Mouse (Mus musculus) heart, postnatal 0 days (tissue): ENCODE data around the gene Aldh1l1. TPM values are rescaled to one million over a fixed set of nuclear protein-coding genes. Genes with fewer than 3 reads are reported as not detected.
"Not testable (repeated sequence)": the region's sequence is repeated elsewhere in the genome, so short reads cannot be mapped to it uniquely, and the experiment has no call there.

Source experiments
- ATAC-seq: fragments of 200-750 bp; cut with Nextera tagmentation; 2 replicates; pipeline ENCODE4 v1.8.0; 2017; ENCODE audit warnings: low read depth, moderate number of reproducible peaks, moderate library complexity; ENCODE audit not compliant: insufficient read depth
- DNase-seq: peaks from one replicate; pipeline ENCODE4 v3.0.0-alpha.2; 2016; ENCODE audit warnings: low spot score
- H3K27ac ChIP-seq: fragments of 300-500 bp; sonication (generic); 2 replicates; pipeline ENCODE4 v1.5.1; 2014; ENCODE audit warnings: low read depth, mild to moderate bottlenecking
- H3K27me3 ChIP-seq: fragments of 300-500 bp; sonication (generic); 2 replicates; pipeline ENCODE4 v1.6.1; 2014; ENCODE audit warnings: low read length, mixed read lengths; ENCODE audit not compliant: control insufficient read depth, insufficient read depth
- H3K36me3 ChIP-seq: fragments of 300-500 bp; sonication (generic); replicated peaks from 2 replicates; pipeline ENCODE4 v1.6.1; 2014; ENCODE audit warnings: low read length, mixed read lengths; ENCODE audit not compliant: control insufficient read depth, insufficient read depth
- H3K4me1 ChIP-seq: fragments of 300-500 bp; sonication (generic); 2 replicates; pipeline ENCODE4 v1.6.1; 2014; ENCODE audit warnings: antibody characterized with exemption; ENCODE audit not compliant: control insufficient read depth, insufficient read depth
- H3K4me2 ChIP-seq: fragments of 300-500 bp; sonication (generic); 2 replicates; pipeline ENCODE4 v1.6.1; 2014; ENCODE audit warnings: low read depth, mild to moderate bottlenecking, low read length, moderate library complexity
- H3K4me3 ChIP-seq: fragments of 300-500 bp; sonication (generic); 2 replicates; pipeline ENCODE4 v1.5.1; 2014; ENCODE audit warnings: low read depth, low read length
- H3K9ac ChIP-seq: fragments of 300-500 bp; sonication (generic); replicated peaks from 2 replicates; pipeline ENCODE4 v1.6.1; 2014; ENCODE audit warnings: low read depth, low read length, mixed read lengths
- H3K9me3 ChIP-seq: fragments of 300-500 bp; sonication (generic); replicated peaks from 2 replicates; pipeline ENCODE4 v1.6.1; 2016; ENCODE audit warnings: low read length; ENCODE audit not compliant: control insufficient read depth
- CTCF ChIP-seq: IDR thresholded peaks from 2 replicates; pipeline ENCODE4 v1.5.1; 2016; ENCODE audit warnings: antibody characterized with exemption, control low read depth, low read depth
- EP300 ChIP-seq: IDR thresholded peaks from 2 replicates; pipeline ENCODE4 v1.6.1; 2016; ENCODE audit warnings: antibody characterized with exemption, low read depth
- WGBS: fragments of 180-500 bp; shearing (Covaris S2); extraction: QIAGEN DNeasy Blood & Tissue Kit; methylation state at CpG from one replicate; pipeline ENCODE4 v1.1.7; 2014; 5-methylcytosine and 5-hydroxymethylcytosine counted together
- polyA plus RNA-seq: library from polyadenylated mRNA; unstranded; fragments of >200 nt; fragmentation: Nextera tagmentation; extraction: Ambion mirVana; gene quantifications from 2 replicates; pipeline ENCODE4 v1.2.1, GENCODE M21; 2015
- total RNA-seq: library from RNA; depleted of rRNA; stranded (reverse); fragments of >200 nt; gene quantifications from 2 replicates; pipeline ENCODE4 v1.2.3, GENCODE M21; 2014; ENCODE audit warnings: low replicate concordance

Gene Aldh1l1
- total and polyA plus RNA-seq, 2 experiments from 2014 or later = 2.8 to 7.7 TPM

DNA sequence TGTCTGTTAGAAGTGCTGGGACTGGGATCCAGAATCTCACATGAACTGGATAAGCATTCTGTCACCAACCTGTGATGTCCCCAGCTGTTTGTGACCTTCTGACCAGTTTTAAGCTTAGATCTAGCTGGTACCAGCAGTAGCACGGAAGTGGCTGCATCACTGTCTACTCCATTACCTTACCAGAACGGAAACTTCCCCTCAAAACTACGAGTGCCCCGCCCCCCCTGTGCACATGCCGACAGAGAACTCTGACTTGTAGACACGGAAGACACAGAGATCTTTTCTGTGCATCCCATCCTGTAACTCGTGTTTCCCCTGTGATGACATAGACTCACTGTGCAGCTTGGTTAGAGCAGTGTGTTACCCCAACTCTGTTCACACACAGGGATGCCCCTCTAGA, 144.2 kb downstream of the Aldh1l1 start:
- Histone ChIP-seq H3K4me3 (no peak overlapping the region), H3K27ac (no peak overlapping the region), H3K4me1 (no peaks in the 10 kb centered on the region), H3K4me2 (no peak overlapping the region), H3K9me3 (no peaks in the 10 kb centered on the region), H3K9ac (no peak overlapping the region), H3K27me3 (no peaks in the 10 kb centered on the region), H3K36me3 (peaks cover 24% of the 10 kb centered on the region)
- no peak for ATAC-seq
- 91% methylated on average over 7 of the region's 7 CpGs for WGBS
- DNase-seq = no peak
- TF ChIP-seq CTCF (no peak), EP300 (no peak)

DNA sequence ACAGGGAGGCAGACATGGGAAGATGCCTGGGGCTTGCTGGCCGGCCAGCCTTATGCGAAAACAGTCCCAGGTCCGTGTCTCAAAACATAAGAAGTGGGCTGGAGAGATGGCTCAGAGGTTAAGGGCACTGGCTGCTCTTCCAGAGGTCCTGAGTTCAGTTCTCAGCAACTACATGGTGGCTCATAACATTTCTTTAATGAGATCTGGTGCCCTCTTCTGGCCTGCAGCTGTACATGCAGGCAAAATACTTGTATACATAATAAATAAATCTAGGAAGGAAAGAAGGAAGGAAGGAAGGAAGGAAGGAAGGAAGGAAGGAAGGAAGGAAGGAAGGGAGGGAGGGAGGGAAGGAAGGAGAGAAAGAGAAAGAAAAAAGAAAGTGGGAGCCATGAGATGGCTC, 146.3 kb downstream of the Aldh1l1 start:
- DNase-seq, ATAC-seq, H3K9ac ChIP-seq, H3K4me1 ChIP-seq, H3K4me2 ChIP-seq, H3K27me3 ChIP-seq, H3K4me3 ChIP-seq, H3K27ac ChIP-seq, H3K9me3 ChIP-seq: not testable (repeated sequence)
- peak; percentile 31 for TF ChIP-seq CTCF
- peaks cover 15% of the 10 kb centered on the region; the same call in 1 of the 2 replicates for H3K36me3 ChIP-seq
- WGBS = 78% methylated on average over 3 of the region's 3 CpGs

DNA sequence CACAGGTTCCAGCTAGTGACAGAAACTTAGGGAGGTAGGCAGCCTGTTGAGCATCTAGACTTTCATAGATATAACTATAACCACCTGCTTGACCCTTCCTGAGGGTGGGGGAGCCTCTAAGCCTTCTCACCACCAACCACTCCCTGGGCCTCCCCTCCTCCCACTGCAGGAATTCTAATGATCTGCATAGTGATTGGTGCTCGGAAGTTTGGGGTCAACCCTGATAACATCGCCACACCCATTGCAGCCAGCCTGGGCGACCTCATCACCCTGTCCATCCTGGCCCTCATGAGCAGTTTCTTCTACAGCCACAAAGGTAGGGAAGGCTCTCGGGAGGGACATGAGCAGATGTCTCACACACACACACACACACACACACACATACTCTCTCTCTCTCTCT, 148.9 kb downstream of the Aldh1l1 start:
- no peak for TF ChIP-seq EP300
- TF ChIP-seq CTCF = no peak
- 54% methylated on average over 4 of the region's 4 CpGs for WGBS
- Histone ChIP-seq H3K9me3 (no peaks in the 10 kb centered on the region), H3K27me3 (no peaks in the 10 kb centered on the region), H3K9ac (no peak overlapping the region), H3K4me1 (no peaks in the 10 kb centered on the region), H3K4me3 (no peak overlapping the region), H3K36me3 (peaks cover 24% of the 10 kb centered on the region; the same call in 1 of the 2 replicates), H3K4me2 (no peak overlapping the region), H3K27ac (no peak overlapping the region)
- DNase-seq (no peak), ATAC-seq (no peak)

DNA sequence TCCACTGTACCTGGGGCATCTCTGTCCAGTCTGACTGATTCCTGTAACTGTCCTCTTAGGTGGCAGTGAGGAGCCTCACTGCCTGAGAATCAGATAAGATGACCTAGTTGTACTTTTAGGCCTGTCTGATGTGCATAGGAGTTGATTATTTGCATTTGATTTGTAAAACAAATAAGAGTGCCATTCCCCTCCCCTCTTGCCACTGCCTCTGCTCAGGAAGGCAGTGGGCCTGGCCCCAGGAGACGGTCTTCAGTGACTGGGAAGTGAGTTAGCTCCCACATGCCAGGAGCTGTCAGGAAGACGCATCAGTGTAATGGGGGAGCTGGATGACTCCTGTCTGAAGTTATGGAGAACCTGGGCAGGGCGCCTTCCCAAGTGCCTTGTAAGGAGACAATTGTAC, 149.4 kb downstream of the Aldh1l1 start:
- DNase-seq (no peak), ATAC-seq (no peak)
- Histone ChIP-seq H3K27me3 (no peaks in the 10 kb centered on the region), H3K9ac (no peak overlapping the region), H3K4me3 (no peak overlapping the region), H3K36me3 (peaks cover 19% of the 10 kb centered on the region; the same call in 1 of the 2 replicates), H3K9me3 (no peaks in the 10 kb centered on the region), H3K4me1 (no peaks in the 10 kb centered on the region), H3K27ac (no peak overlapping the region), H3K4me2 (no peak overlapping the region)
- TF ChIP-seq CTCF (no peak), EP300 (no peak)
- 76% methylated on average over 3 of the region's 3 CpGs for WGBS

DNA sequence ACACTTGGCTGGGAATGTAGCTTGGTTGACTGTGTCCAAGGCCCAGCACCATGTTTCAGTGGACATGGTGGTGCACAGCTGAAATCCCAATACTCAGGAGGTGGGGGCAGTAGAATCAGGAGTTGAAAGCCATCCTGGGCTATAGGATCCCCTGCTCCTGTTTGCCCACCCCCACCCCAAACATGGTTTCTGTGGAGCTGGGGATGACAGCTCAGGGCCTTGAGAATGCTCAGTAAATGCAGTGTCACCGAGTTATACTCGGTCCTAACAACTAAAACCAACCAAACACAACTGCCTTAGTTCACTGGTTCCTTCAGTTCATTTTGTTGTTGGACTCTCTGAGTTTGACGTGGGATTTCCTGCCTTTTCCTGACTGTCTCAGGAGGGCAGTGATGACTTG, 156.8 kb downstream of the Aldh1l1 start:
- ATAC-seq (no peak), DNase-seq (no peak)
- H3K27ac ChIP-seq = no peak overlapping the region
- no peak overlapping the region for H3K4me3 ChIP-seq
- peaks cover 32% of the 10 kb centered on the region for H3K36me3 ChIP-seq
- H3K4me1 ChIP-seq = no peaks in the 10 kb centered on the region
- WGBS = 72% methylated on average over 3 of the region's 3 CpGs
- no peak overlapping the region for H3K4me2 ChIP-seq
- no peaks in the 10 kb centered on the region for H3K9me3 ChIP-seq
- H3K27me3 ChIP-seq = no peaks in the 10 kb centered on the region
- TF ChIP-seq EP300 (no peak), CTCF (no peak)
- H3K9ac ChIP-seq = no peak overlapping the region

DNA sequence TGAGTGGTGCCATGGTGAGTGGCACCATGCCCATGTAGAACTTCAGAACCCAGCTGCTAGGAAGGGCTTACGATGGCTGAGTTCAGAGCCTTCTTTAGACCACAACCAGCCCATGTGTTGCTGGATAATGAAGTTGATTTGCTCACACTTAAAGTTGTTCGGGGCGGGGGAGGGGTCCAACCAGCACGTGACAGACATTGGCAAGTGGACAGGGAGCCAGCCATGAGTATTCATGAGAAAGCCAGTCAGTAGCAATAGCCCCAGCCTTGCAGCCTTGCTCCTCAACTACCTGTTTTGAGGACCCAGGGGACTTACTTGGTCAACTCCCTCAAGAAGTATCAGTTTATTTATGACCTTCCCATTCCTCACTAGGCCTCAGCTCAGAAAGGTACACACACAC, 158.7 kb downstream of the Aldh1l1 start:
- TF ChIP-seq EP300 (no peak), CTCF (no peak)
- Histone ChIP-seq H3K36me3 (peaks cover 15% of the 10 kb centered on the region; the same call in 1 of the 2 replicates), H3K9ac (no peak overlapping the region), H3K4me1 (no peaks in the 10 kb centered on the region), H3K27me3 (no peaks in the 10 kb centered on the region), H3K4me3 (no peak overlapping the region), H3K9me3 (no peaks in the 10 kb centered on the region), H3K4me2 (no peak overlapping the region), H3K27ac (no peak overlapping the region)
- WGBS = 61% methylated on average over 4 of the region's 4 CpGs
- ATAC-seq = no peak; the same call in 1 of the 2 replicates
- no peak for DNase-seq
